Mouse (Mus musculus) regulatory T cell (primary cell): Measurements from ENCODE around the gene Acta2.
"Not testable (repeated sequence)": the region's sequence is repeated elsewhere in the genome, so short reads cannot be mapped to it uniquely, and the experiment has no call there.

Experiments used
- in situ Hi-C: fragments of 300-600 bp; cut with MboI, MseI; formaldehyde crosslinking; loops from one replicate; pipeline ENCODE4 v1.15.1; 2025; ENCODE audit warnings: high pct_unique_total_duplicates

Acta2 gene

GRCm38 (mm10) chr19:34220732-34221380 lies 34.5 kb downstream of the Acta2 start:
- in situ Hi-C loops, result loop anchor here (5.0 kb wide), 1 partner anchor 74 kb away; no protein-coding TSS in a partner anchor

- in situ Hi-C loops, result no loop called here
Observed at GRCm38 (mm10) chr19:34219260-34219968, 36.0 kb downstream of the Acta2 start.

GRCm38 (mm10) chr19:34217761-34218160 lies 37.6 kb downstream of the Acta2 start:
- in situ Hi-C loops, result no loop called here

GRCm38 (mm10) chr19:34216956-34217355 lies 38.4 kb downstream of the Acta2 start:
- in situ Hi-C loops, result no loop called here

GRCm38 (mm10) chr19:34214136-34214535 lies 41.3 kb downstream of the Acta2 start:
- in situ Hi-C loops, result no loop called here

GRCm38 (mm10) chr19:34213251-34213645 lies 42.1 kb downstream of the Acta2 start:
- in situ Hi-C loops, result no loop called here

- in situ Hi-C loops, result no loop called here
Observed at GRCm38 (mm10) chr19:34212489-34213250, 42.7 kb downstream of the Acta2 start.

GRCm38 (mm10) chr19:34210841-34211240 lies 44.5 kb downstream of the Acta2 start:
- in situ Hi-C loops, result no loop called here

- in situ Hi-C loops, result no loop called here
Observed at GRCm38 (mm10) chr19:34209930-34210581, 45.3 kb downstream of the Acta2 start.

GRCm38 (mm10) chr19:34209031-34209430 lies 46.4 kb downstream of the Acta2 start:
- in situ Hi-C loops, result no loop called here

GRCm38 (mm10) chr19:34206760-34207440 lies 48.5 kb downstream of the Acta2 start:
- in situ Hi-C loops, result no loop called here

GRCm38 (mm10) chr19:34206128-34206527 lies 49.3 kb downstream of the Acta2 start:
- in situ Hi-C loops, result not testable (repeated sequence)

- in situ Hi-C loops, result no loop called here
Observed at GRCm38 (mm10) chr19:34202668-34203067, 52.7 kb downstream of the Acta2 start.

GRCm38 (mm10) chr19:34199488-34199887 lies 55.9 kb downstream of the Acta2 start:
- in situ Hi-C loops, result no loop called here

- in situ Hi-C loops, result no loop called here
Observed at GRCm38 (mm10) chr19:34198901-34199300, 56.5 kb downstream of the Acta2 start.

- in situ Hi-C loops, result no loop called here
Observed at GRCm38 (mm10) chr19:34198066-34198465, 57.3 kb downstream of the Acta2 start.

- in situ Hi-C loops, result no loop called here
Observed at GRCm38 (mm10) chr19:34195031-34195430, 60.4 kb downstream of the Acta2 start.

GRCm38 (mm10) chr19:34194132-34194745 lies 61.2 kb downstream of the Acta2 start:
- in situ Hi-C loops, result no loop called here

- in situ Hi-C loops, result no loop called here
Observed at GRCm38 (mm10) chr19:34193683-34194082, 61.7 kb downstream of the Acta2 start.

- in situ Hi-C loops, result no loop called here
Observed at GRCm38 (mm10) chr19:34193149-34193548, 62.2 kb downstream of the Acta2 start.
